Mouse (Mus musculus) liver, embryonic 12.5 days (tissue): ENCODE measurements around the gene Fam181a. TPM values are rescaled to one million over a fixed set of nuclear protein-coding genes. Genes with fewer than 3 reads are reported as not detected.

ENCODE experiments used
- ATAC-seq: fragments of 200-750 bp; cut with Nextera tagmentation; 2 replicates; pipeline ENCODE4 v1.8.0; 2017; ENCODE audit warnings: moderate number of reproducible peaks, mild to moderate bottlenecking, moderate library complexity
- H3K27ac ChIP-seq: fragments of 300-500 bp; sonication (generic); 2 replicates; pipeline ENCODE4 v1.5.1; 2016; ENCODE audit warnings: mild to moderate bottlenecking
- H3K27me3 ChIP-seq: fragments of 300-500 bp; sonication (generic); replicated peaks from 2 replicates; pipeline ENCODE4 v1.6.1; 2016; ENCODE audit warnings: mild to moderate bottlenecking, moderate library complexity
- H3K36me3 ChIP-seq: fragments of 300-500 bp; sonication (generic); 2 replicates; pipeline ENCODE4 v1.6.1; 2016; ENCODE audit warnings: mild to moderate bottlenecking, moderate library complexity
- H3K4me1 ChIP-seq: fragments of 300-500 bp; sonication (generic); 2 replicates; pipeline ENCODE4 v1.6.1; 2016
- H3K4me2 ChIP-seq: fragments of 300-500 bp; sonication (generic); 2 replicates; pipeline ENCODE4 v1.6.1; 2016; ENCODE audit warnings: mild to moderate bottlenecking, moderate library complexity
- H3K4me3 ChIP-seq: fragments of 300-500 bp; sonication (generic); 2 replicates; pipeline ENCODE4 v1.5.1; 2016; ENCODE audit warnings: mild to moderate bottlenecking, moderate library complexity
- H3K9ac ChIP-seq: fragments of 300-500 bp; sonication (generic); 2 replicates; pipeline ENCODE4 v1.6.1; 2016; ENCODE audit warnings: mild to moderate bottlenecking, moderate library complexity
- H3K9me3 ChIP-seq: fragments of 300-500 bp; sonication (generic); replicated peaks from 2 replicates; pipeline ENCODE4 v1.6.1; 2016; ENCODE audit warnings: mild to moderate bottlenecking, moderate library complexity
- WGBS: fragments of 180-500 bp; shearing (Covaris S2); methylation state at CpG from one replicate; pipeline ENCODE4 v1.1.7; 2016; ENCODE audit not compliant: insufficient replicate concordance; 5-methylcytosine and 5-hydroxymethylcytosine counted together
- polyA plus RNA-seq: library from polyadenylated mRNA; unstranded; fragments of >200 nt; fragmentation: Nextera tagmentation; extraction: Ambion mirVana; gene quantifications from 2 replicates; pipeline ENCODE4 v1.2.1, GENCODE M21; 2016

Gene Fam181a
- polyA plus RNA-seq, 1 experiment from 2014 or later, result not detected

DNA sequence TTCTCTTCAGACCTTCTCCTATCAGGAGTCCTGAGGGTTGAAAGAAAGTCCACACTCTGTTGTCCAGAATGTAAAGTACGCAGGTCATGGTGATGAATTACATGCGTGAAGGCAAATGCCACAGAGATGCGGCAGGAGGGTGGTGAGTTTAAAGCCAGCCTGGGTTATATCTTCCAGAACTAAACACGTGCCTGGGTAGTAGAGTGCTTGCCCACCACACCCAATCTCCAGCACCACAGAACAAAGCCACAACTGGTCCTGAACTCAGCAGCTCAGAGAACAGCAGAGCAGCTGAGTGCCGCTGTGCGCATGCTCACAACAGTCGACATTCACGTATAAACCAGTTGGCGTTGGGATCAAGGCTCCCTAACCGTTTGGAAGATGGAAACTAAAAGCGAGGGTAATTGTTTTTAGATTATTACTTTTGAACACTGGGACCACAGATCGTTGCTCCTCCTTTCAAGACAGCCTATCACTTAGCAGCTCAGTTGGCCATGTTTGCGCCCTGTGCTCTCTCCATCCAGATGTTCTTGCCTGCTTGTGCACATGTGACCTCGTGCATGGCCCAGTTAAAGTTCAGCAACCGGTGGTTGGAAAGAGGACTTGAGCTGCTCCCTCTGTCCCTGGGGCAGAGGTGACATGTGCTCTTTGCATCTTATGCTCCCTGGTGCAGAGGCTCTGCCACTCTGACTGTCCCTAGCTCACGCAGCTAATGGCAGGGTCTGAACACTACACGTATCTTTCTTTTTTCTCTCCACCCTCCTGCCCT is 50.9 kb downstream of the Fam181a start:
- no peak for ATAC-seq
- H3K4me2 ChIP-seq, result no peak overlapping the region
- no peak overlapping the region for H3K27ac ChIP-seq
- H3K9me3 ChIP-seq, result no peaks in the 10 kb centered on the region
- no peaks in the 10 kb centered on the region for H3K36me3 ChIP-seq
- no peak overlapping the region for H3K4me3 ChIP-seq
- H3K4me1 ChIP-seq, result no peaks in the 10 kb centered on the region
- 80% methylated on average over 17 of the region's 17 CpGs for WGBS
- peaks cover 24% of the 10 kb centered on the region for H3K27me3 ChIP-seq
- H3K9ac ChIP-seq, result no peak overlapping the region

DNA sequence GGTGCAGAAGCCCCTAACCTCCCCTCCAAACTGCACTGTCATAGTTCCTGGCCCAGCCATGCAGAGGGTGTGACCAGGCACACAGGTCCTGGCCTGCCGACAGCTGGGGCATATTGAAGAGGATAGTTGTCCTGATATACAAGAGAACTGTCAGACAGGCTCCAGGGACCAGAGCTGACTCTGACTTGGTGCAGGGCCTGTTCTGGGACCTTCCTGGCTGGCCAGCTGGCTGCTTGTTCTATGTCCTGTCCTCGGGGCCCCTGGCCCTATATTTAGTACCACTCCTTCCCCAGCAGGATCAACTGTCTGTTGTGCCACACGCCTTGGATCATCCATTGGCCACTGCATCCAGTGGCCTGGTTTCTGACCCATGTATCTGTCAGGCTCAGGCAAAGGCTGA is 51.6 kb downstream of the Fam181a start:
- no peak for ATAC-seq
- no peaks in the 10 kb centered on the region for H3K36me3 ChIP-seq
- H3K9me3 ChIP-seq, result no peaks in the 10 kb centered on the region
- peaks cover 30% of the 10 kb centered on the region for H3K27me3 ChIP-seq
- H3K4me3 ChIP-seq, result no peak overlapping the region
- WGBS, result 64% methylated on average over 3 of the region's 3 CpGs
- no peaks in the 10 kb centered on the region for H3K4me1 ChIP-seq
- H3K27ac ChIP-seq, result no peak overlapping the region
- H3K9ac ChIP-seq, result no peak overlapping the region
- no peak overlapping the region for H3K4me2 ChIP-seq

Other genes with a start within 250 kb of the Fam181a start
- gene Prima1, start 68.8 kb upstream of the Fam181a start, polyA plus RNA-seq, result not detected in 2 replicates
- 1.1 and 1.2 TPM in 2 replicates for gene Asb2, start 45.0 kb downstream of the Fam181a start, polyA plus RNA-seq
- 24.2 and 26.2 TPM in 2 replicates for gene Otub2, start 77.7 kb downstream of the Fam181a start, polyA plus RNA-seq
- 0.18 and 0.24 TPM in 2 replicates for gene 9330161L09Rik, start 96.8 kb downstream of the Fam181a start, polyA plus RNA-seq
- 69.1 and 72.6 TPM in 2 replicates for gene Ddx24, start 114.9 kb downstream of the Fam181a start, polyA plus RNA-seq
- 9.8 and 11.6 TPM in 2 replicates for gene Ifi27, start 123.2 kb downstream of the Fam181a start, polyA plus RNA-seq
- 1.4 and 1.6 TPM in 2 replicates for gene Ifi27l2a, start 132.7 kb downstream of the Fam181a start, polyA plus RNA-seq
- not detected in 2 replicates for gene Ifi27l2b, start 146.2 kb downstream of the Fam181a start, polyA plus RNA-seq
- 1.8 and 2.3 TPM in 2 replicates for gene Ppp4r4, start 221.3 kb downstream of the Fam181a start, polyA plus RNA-seq